8 mouse cellular contexts compared by ENCODE assay signal in the genomic region with DNA sequence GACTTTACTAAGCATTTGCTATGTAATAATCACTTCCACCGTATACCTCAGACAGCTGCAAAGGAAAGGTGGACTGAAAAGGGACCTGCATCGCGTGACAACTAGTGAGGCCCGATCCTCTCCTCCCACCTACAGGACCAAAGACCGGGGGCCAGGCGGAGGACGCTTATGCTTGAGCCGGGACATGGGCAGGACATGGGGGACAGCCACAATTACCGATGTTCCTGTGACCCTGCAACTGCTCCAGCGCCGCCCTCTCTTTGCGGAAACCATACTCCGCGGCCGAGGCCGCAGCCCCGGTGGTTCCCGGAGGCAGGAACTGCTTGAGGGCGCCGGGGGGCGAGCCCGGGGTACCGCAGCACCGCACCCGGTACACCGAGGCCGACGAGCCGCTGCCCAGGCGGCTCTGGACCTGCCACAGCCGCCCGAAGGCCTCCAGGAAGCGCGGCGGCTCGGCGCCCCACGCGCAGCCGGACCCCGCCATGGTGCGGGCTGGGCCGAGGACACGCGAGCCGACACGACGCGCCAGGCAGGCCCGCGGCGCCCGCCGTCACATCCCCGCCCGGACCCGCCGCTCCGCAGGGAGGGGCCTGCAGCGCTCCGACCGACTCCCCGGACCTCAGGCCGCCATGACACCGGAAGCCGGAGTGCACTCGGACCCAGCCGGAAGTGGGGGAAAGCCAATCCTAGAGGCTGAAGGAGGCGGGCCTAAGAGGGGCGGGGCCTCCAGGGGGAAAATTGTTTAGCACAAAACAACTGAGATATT. TPM values are rescaled to one million over a fixed set of nuclear protein-coding genes. Genes with fewer than 3 reads are reported as not detected.
A peak's percentile ranks its signal among the peaks of the same experiment; 100 is the strongest.
DNase-seq lines count a peak whose midpoint lies in the region; ATAC-seq lines count a peak whose summit lies in the region.

A gene (minus strand): TSS at position 641 of the 766 bp plus-strand sequence.

- peaks cover 13% of the 10 kb centered on the region for H3K36me3 ChIP-seq in hindbrain, embryonic 15.5 days
- peaks cover 9% of the 10 kb centered on the region; the same call in 1 of the 2 replicates for H3K36me3 ChIP-seq in macrophage (ENCODE audit: inconsistent target)

- no peaks in the 10 kb centered on the region for H3K9me3 ChIP-seq in hindbrain, embryonic 15.5 days

- peaks cover 55% of the 10 kb centered on the region for H3K79me2 ChIP-seq in macrophage (ENCODE audit: inconsistent target)

- peak within 1 kb of the TSS; percentile 69 for H3K27ac ChIP-seq in hindbrain, embryonic 15.5 days (replicated peaks)
- H3K27ac ChIP-seq in macrophage, result peak within 1 kb of the TSS; percentile 34; the same call in 1 of the 2 replicates

- WGBS in hindbrain, embryonic 15.5 days, result under 1% methylated on average over 63 of the region's 70 CpGs
- WGBS in macrophage (ENCODE audit: missing documents), result under 1% methylated on average over 59 of the region's 70 CpGs

- peak within 1 kb of the TSS; percentile 59 for H3K9ac ChIP-seq in hindbrain, embryonic 15.5 days

- H3K4me3 ChIP-seq in hindbrain, embryonic 15.5 days, result peak within 1 kb of the TSS; percentile 57
- H3K4me3 ChIP-seq in macrophage (ENCODE audit: inconsistent target), result peak within 1 kb of the TSS; percentile 91

- ATAC-seq in hindbrain, embryonic 15.5 days (ENCODE audit: low FRiP score, low read depth), result peak; percentile 100

- H3K4me1 ChIP-seq in hindbrain, embryonic 15.5 days (replicated peaks), result peaks cover 12% of the 10 kb centered on the region

- H3K4me2 ChIP-seq in hindbrain, embryonic 15.5 days, result peak within 1 kb of the TSS; percentile 75

- peaks cover 5% of the 10 kb centered on the region; the same call in 1 of the 2 replicates for H3K27me3 ChIP-seq in hindbrain, embryonic 15.5 days

- peak; percentile 83 for DNase-seq in R1 (ENCODE audit: low read depth, low spot score)
- peak; percentile 92 to 94 for DNase-seq in cerebellum, postnatal 25 days
- peak; percentile 87 to 89 for DNase-seq in frontal cortex, postnatal 36 days (ENCODE audit: low spot score in 2 of 2)
- DNase-seq in left cerebral cortex, adult 18-20 months (ENCODE audit: low spot score in 2 of 2), result peak; percentile 86 to 92
- DNase-seq in right cerebral cortex, adult 18-20 months, result peak; percentile 93
- peak; percentile 76 for DNase-seq in urinary bladder, postnatal 10 days (ENCODE audit: low spot score)

RNA-seq across cellular contexts. Expression of the gene that starts here (rescaled TPM):
- polyA plus RNA-seq in hindbrain, embryonic 15.5 days (2015; fragmentation: Nextera tagmentation; extraction: Ambion mirVana), result 9.6 TPM in 2 replicates
- total RNA-seq in left cerebral cortex, adult 18-20 months (2021), result 100 to 1,000 TPM; 139 to 148 TPM
- 10 to 100 TPM; 15.4 to 53.2 (median 35.1) TPM for total RNA-seq in macrophage (2018; cell fraction: chromatin; rRNA removed)
- total RNA-seq in macrophage (2018; cell fraction: cytosol; rRNA removed), result 100 to 1,000 TPM in 7 of 26 experiments, 10 to 100 TPM in 19; 64.5 to 119 (median 90.6) TPM
- 100 to 1,000 TPM in 2 of 26 experiments, 10 to 100 TPM in 24; 37.6 to 115 (median 60.7) TPM for total RNA-seq in macrophage (2018; cell fraction: nucleus; rRNA removed)
- polyA plus RNA-seq in macrophage (2018), result 39.0 to 70.1 TPM (median 52.2 TPM) in 3 replicates

Comparison
In these comparisons a context has a peak if more than half of its experiments do, and no peak if none do; other contexts are left out.
1. Peak in every context shown above with its lines: DNase-seq, ATAC-seq, H3K4me3 ChIP-seq and H3K27ac ChIP-seq.